Mouse (Mus musculus): ENCODE measurements around the gene Anapc16. TPM values are rescaled to one million over a fixed set of nuclear protein-coding genes. Genes with fewer than 3 reads are reported as not detected.

The Anapc16 gene
- total RNA-seq, 1 experiment = 54.5 TPM

DNA sequence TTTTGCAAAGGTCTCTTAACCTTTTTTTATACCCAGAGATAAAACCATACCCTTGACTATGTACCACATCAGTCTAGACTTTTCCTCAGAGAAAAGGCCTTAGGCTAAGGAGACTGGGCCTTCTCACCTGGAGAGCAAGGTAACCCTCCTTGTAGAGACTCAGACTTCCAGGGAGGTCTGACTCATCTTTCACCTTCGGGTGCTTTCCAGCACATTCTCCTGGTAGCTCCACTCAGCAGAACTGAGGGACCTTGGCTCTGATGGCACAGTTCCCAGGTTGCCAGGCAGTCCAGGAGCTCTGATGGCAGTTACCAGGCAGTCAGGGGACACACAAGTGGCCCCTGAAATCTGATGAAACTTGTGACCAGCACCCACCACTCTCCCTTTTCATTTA lies 53.7 kb downstream of the Anapc16 start:
- Histone ChIP-seq H3K36me3 (ENCODE audit: control insufficient read depth, insufficient read depth, low read length, poor library complexity, severe bottlenecking) (peaks cover 12% of the 10 kb centered on the region), H3K9me3 (ENCODE audit: control insufficient read depth, insufficient read depth, low read depth, low read length) (no peaks in the 10 kb centered on the region), H3K9ac (ENCODE audit: insufficient read depth, low read depth, low read length, poor library complexity, severe bottlenecking) (no peak overlapping the region), H3K4me3 (ENCODE audit: insufficient read depth in 1 of 2, low read depth in 1 of 2, low read length in 2 of 2, poor library complexity in 1 of 2, severe bottlenecking in 1 of 2) (0 out of 4 replicates have a peak overlapping the region, but pooled peaks of 1 of the 2 experiments have one; percentile 98), H3K27ac (ENCODE audit: insufficient read depth, low read depth, low read length, poor library complexity, severe bottlenecking) (no peak overlapping the region; the same call in 1 of the 2 replicates), H3K4me1 (ENCODE audit: control insufficient read depth in 2 of 2, insufficient read depth in 2 of 2, low read length in 2 of 2, poor library complexity in 1 of 2) (peaks cover 0 to 7% of the 10 kb centered on the region in 2 experiments; a peak in 2 of 4 replicates)
- TF ChIP-seq HCFC1 (IDR thresholded peaks at IDR 0.05; ENCODE audit: borderline replicate concordance, insufficient read depth, low read length) (no peak), MAFK (IDR thresholded peaks at IDR 0.05; ENCODE audit: insufficient read depth, low read depth, low read length) (no peak), CHD2 (IDR thresholded peaks at IDR 0.05; ENCODE audit: low read depth, low read length) (no peak), ZC3H11A (IDR thresholded peaks at IDR 0.05; ENCODE audit: borderline replicate concordance, low read depth, low read length) (no peak), ZNF384 (IDR thresholded peaks at IDR 0.05; ENCODE audit: low read depth, low read length) (no peak)
- no peak for DNase-seq (ENCODE audit: low read depth, low spot score)
- in situ Hi-C loops (cut with MboI; ENCODE audit: low sequenced_read_pairs in 2 of 2, unreplicated experiment in 2 of 2) = no loop called here

DNA sequence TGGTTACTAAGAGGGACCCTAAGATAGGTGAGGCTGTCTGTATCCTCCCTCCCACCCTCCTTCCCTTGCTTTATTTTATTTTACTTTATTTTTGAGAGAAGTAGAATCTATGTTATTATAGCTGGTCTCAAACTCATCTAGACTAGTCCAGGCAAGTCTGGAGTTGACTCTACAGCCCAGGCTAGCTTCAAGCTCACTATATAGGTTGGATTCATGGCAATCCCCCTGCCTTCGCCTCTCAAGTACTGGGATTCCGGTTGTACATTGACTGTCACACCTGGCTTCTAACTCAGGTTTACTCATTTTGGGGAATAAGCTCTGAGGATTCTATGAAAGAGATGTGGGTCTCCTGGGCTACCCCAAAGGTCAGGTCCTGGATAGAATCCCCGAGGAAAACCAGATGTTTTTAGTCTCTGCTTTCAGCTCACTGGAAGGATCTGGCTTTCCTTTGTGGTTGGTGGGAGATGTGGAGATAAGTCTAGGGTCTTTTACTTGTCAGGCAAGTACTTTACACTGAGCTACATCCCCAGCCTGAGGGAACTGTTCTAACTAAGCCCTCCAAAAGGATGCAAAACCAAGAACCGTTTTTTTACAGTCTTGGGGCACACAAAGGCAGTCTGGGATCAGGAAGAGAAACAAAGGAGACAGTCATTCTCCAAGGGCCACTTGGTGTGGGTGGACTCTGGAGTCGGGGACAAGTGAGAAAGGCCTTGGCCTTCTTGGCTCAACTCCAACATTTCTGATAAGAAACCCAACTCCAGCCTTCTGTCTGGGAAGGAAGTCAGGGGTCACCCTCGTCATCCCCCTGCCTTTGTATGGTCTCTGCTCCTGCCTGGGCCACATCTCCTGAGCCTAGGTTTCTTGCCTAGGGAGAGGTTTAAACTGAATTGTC lies 54.3 kb downstream of the Anapc16 start:
- DNase-seq (ENCODE audit: low read depth, low spot score) = no peak
- peaks cover 12% of the 10 kb centered on the region for H3K36me3 ChIP-seq (ENCODE audit: control insufficient read depth, insufficient read depth, low read length, poor library complexity, severe bottlenecking)
- no peak overlapping the region for H3K27ac ChIP-seq (ENCODE audit: insufficient read depth, low read depth, low read length, poor library complexity, severe bottlenecking)
- TF ChIP-seq HCFC1 (IDR thresholded peaks at IDR 0.05; ENCODE audit: borderline replicate concordance, insufficient read depth, low read length) = no peak
- no peak for TF ChIP-seq ZNF384 (IDR thresholded peaks at IDR 0.05; ENCODE audit: low read depth, low read length)
- no peak for TF ChIP-seq ZC3H11A (IDR thresholded peaks at IDR 0.05; ENCODE audit: borderline replicate concordance, low read depth, low read length)
- TF ChIP-seq CHD2 (IDR thresholded peaks at IDR 0.05; ENCODE audit: low read depth, low read length) = no peak
- no peak for TF ChIP-seq MAFK (IDR thresholded peaks at IDR 0.05; ENCODE audit: insufficient read depth, low read depth, low read length)
- in situ Hi-C loops (cut with MboI; ENCODE audit: low sequenced_read_pairs in 2 of 2, unreplicated experiment in 2 of 2) = no loop called here
- peaks cover 0 to 8% of the 10 kb centered on the region in 2 experiments; a peak in 2 of 4 replicates for H3K4me1 ChIP-seq (ENCODE audit: control insufficient read depth in 2 of 2, insufficient read depth in 2 of 2, low read length in 2 of 2, poor library complexity in 1 of 2)
- H3K9me3 ChIP-seq (ENCODE audit: control insufficient read depth, insufficient read depth, low read depth, low read length) = no peaks in the 10 kb centered on the region
- H3K4me3 ChIP-seq (ENCODE audit: insufficient read depth in 1 of 2, low read depth in 1 of 2, low read length in 2 of 2, poor library complexity in 1 of 2, severe bottlenecking in 1 of 2) = no peak overlapping the region
- no peak overlapping the region for H3K9ac ChIP-seq (ENCODE audit: insufficient read depth, low read depth, low read length, poor library complexity, severe bottlenecking)

DNA sequence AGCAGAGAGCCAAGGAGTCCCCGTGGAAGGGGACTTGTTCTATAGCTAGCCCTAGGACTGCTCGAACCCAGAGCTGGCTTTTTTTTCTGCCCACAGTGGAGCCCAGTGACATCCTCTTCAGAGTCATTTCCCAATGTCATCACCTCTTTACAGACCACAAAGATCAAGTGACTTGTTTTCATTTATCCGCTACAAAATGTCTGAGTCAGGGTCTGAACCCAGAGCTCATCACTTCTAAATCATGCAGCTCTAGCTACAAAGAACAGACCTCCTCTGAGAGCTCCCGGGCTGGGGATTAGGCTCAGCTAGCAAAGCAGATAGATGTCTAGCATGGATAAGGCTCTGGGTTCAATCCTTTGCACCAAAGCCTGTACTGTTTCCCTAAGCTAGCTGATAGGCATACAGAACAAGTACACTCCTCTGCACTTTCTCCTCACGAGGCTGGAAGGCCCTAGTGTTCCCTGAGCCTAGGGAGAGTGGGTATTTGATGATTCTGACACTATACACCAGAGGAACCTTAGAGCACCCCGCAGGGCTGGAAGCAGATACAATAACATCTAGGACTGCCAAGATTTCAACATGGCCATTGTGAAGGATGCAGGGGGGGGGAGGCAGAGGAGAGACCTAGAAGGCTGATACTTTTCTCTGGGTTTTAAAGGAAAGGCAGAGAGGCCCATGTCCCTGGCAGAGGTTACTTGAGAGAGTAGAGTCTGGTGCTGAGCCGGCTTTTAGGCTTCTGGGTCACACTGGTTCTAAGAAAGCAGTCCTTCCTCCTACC lies 55.5 kb downstream of the Anapc16 start:
- peaks cover 0 to 16% of the 10 kb centered on the region in 2 experiments; a peak in 2 of 4 replicates for H3K4me1 ChIP-seq (ENCODE audit: control insufficient read depth in 2 of 2, insufficient read depth in 2 of 2, low read length in 2 of 2, poor library complexity in 1 of 2)
- TF ChIP-seq CHD2 (IDR thresholded peaks at IDR 0.05; ENCODE audit: low read depth, low read length) (no peak), ZC3H11A (IDR thresholded peaks at IDR 0.05; ENCODE audit: borderline replicate concordance, low read depth, low read length) (no peak), HCFC1 (IDR thresholded peaks at IDR 0.05; ENCODE audit: borderline replicate concordance, insufficient read depth, low read length) (no peak), ZNF384 (IDR thresholded peaks at IDR 0.05; ENCODE audit: low read depth, low read length) (no peak), MAFK (IDR thresholded peaks at IDR 0.05; ENCODE audit: insufficient read depth, low read depth, low read length) (no peak)
- no peak overlapping the region for H3K27ac ChIP-seq (ENCODE audit: insufficient read depth, low read depth, low read length, poor library complexity, severe bottlenecking)
- peaks cover 12% of the 10 kb centered on the region for H3K36me3 ChIP-seq (ENCODE audit: control insufficient read depth, insufficient read depth, low read length, poor library complexity, severe bottlenecking)
- no peak for DNase-seq (ENCODE audit: low read depth, low spot score)
- no peak overlapping the region for H3K9ac ChIP-seq (ENCODE audit: insufficient read depth, low read depth, low read length, poor library complexity, severe bottlenecking)
- no peaks in the 10 kb centered on the region for H3K9me3 ChIP-seq (ENCODE audit: control insufficient read depth, insufficient read depth, low read depth, low read length)
- in situ Hi-C loops (cut with MboI; ENCODE audit: low sequenced_read_pairs in 2 of 2, unreplicated experiment in 2 of 2) = no loop called here
- no peak overlapping the region for H3K4me3 ChIP-seq (ENCODE audit: insufficient read depth in 1 of 2, low read depth in 1 of 2, low read length in 2 of 2, poor library complexity in 1 of 2, severe bottlenecking in 1 of 2)

DNA sequence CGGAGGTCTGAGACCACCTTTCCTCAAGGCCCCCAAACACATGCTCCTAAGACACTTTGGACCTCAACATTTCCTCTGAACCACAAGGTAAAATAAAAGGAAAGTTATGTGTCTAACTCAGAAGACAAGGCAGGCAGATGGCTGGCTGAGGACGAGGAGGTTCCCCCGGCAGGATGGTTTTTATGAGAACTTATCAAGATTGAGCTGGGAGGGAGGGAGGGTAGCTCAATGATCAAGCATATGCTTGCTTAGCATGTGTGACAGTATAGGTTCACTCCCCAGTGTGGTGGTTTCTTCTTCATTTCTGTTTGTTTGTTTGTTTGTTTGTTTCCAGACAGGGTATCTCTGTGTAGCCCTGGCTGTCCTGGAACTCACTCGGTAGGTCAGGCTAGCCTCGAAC lies 56.6 kb downstream of the Anapc16 start:
- Histone ChIP-seq H3K36me3 (ENCODE audit: control insufficient read depth, insufficient read depth, low read length, poor library complexity, severe bottlenecking) (peaks cover 12% of the 10 kb centered on the region), H3K27ac (ENCODE audit: insufficient read depth, low read depth, low read length, poor library complexity, severe bottlenecking) (no peak overlapping the region), H3K4me3 (ENCODE audit: insufficient read depth in 1 of 2, low read depth in 1 of 2, low read length in 2 of 2, poor library complexity in 1 of 2, severe bottlenecking in 1 of 2) (no peak overlapping the region), H3K4me1 (ENCODE audit: control insufficient read depth in 2 of 2, insufficient read depth in 2 of 2, low read length in 2 of 2, poor library complexity in 1 of 2) (peaks cover 0 to 17% of the 10 kb centered on the region in 2 experiments; a peak in 2 of 4 replicates), H3K9me3 (ENCODE audit: control insufficient read depth, insufficient read depth, low read depth, low read length) (no peaks in the 10 kb centered on the region), H3K9ac (ENCODE audit: insufficient read depth, low read depth, low read length, poor library complexity, severe bottlenecking) (no peak overlapping the region)
- no peak for TF ChIP-seq HCFC1 (IDR thresholded peaks at IDR 0.05; ENCODE audit: borderline replicate concordance, insufficient read depth, low read length)
- DNase-seq (ENCODE audit: low read depth, low spot score) = no peak
- in situ Hi-C loops (cut with MboI; ENCODE audit: low sequenced_read_pairs in 2 of 2, unreplicated experiment in 2 of 2) = no loop called here

Data from ES-E14 (cell line).